Mouse (Mus musculus) cerebellum, postnatal 25 days (tissue): Measurements from ENCODE around the gene Gpld1.

Source experiments
- DNase-seq, 2 experiments: peaks; one replicate each; pipeline ENCODE4 v3.0.0; 2021; ENCODE audit warnings: mixed read lengths in 2 of 2

Gene Gpld1

DNA sequence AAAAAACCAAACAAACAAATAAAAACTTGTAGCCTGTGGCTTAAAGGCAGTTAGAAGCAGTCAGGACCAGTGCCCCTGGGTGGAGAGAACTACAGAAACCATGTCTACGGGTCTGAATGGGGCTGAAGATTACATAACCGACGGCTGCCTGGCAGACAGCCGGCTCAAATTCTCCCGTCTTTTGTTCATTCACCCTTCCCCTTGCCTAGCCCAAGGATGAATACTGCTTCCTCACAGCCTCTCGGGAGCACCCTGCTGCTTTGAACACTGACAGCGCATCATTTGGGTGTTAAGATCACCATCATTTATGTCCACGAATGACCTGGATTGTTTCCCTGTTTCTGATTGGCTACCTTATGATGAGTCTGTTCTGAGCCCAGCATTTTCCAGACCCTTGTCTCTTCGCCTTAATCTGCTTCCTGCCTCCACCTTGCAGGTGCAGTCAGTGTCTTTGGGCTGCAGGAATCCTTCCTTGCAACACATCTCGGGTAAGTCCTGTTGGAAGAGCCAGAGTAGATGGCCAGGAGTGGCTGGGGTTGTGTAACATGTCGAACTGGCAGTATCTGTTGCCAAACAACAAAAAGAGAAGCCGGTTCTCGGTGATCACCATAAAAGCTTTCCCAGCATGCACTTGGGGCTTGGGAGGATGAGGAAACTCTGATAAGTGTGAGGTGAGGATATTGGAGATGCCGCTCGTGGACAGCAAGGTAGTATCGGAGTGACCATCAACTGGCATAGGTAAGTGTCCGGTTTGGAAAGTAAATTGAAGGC, at the start of gene Gpld1:
Gene Gpld1, plus strand, starts transcription at position 641 of the 771 bp plus-strand sequence.
- peak; percentile 18 to 19 for DNase-seq

DNA sequence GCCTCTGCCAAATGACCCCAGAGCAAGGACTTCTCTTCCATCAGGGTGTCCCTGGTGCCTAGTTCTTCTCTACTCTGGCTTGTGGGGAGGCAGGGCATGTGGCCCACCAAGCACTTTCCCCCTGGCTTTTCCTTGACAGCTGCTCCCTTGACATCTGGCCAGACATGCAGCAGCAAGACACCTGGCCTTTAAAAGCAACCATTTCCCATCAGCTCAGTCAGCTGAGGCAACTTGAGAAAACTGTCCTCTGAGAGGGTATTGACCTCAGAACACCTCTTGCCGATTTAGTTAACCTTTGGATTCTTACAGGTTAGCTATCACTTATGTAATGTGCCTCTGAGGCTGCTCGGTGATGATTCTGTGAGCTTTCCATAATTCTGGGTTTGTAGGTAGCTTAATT, 49.1 kb upstream of the Gpld1 start:
- no peak for DNase-seq

DNA sequence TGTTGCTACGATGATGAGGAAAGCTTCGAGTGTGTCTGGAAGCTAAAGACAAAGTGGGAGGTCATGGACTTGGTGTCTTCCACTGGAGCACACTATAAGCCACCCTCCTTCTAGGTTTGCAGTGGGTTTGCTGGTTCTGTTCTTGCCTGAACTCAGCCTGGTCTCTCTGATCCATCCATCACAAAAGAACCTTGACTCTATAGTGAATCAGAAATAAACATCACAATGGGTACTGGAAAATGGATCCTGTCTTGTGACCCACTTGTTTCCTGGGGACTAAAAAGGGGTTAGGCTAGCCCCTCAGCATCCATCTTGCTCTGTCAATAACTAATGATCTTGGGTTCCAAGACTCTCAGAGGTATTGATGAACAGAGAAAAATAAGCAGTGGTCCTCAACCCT, 41.0 kb upstream of the Gpld1 start:
- no peak for DNase-seq

DNA sequence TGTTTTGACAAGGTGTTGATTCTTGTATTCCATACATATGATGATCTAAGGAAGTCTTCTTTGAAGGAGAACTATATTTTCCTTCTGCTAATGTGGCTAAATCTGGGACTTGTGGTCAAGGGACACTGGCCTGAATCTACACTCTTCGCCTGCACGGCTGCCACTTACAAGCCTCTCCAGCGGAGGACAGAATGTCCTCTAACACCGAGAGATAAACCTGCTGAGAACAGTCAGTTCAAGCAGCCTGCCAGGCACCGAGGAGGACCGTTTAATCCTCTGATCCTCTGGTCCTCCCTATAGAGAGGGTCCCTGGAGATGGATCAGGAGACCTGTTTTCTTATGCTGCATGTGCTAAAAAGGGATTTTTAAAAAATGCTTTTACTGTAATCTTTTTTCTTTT, 39.5 kb upstream of the Gpld1 start:
- no peak for DNase-seq

DNA sequence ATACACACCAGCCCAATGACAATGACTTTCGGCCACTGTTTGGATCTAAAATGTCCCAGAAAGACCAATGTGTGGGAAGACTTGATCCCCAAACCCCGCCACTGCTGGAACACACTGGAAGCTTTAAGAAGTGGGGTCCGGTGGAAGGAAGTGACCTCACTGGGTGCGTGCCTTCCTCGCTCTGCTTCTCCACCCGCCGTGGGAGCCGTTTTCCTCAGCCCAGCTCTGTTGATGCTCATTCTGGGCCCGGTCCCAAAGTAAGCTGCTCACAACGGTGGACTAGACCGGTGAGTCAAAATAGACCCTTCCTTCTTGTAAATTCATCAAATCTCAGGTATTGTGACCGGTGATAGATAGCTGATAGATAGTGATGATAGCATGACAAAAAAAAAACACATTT, 37.5 kb upstream of the Gpld1 start:
- DNase-seq, result no peak

DNA sequence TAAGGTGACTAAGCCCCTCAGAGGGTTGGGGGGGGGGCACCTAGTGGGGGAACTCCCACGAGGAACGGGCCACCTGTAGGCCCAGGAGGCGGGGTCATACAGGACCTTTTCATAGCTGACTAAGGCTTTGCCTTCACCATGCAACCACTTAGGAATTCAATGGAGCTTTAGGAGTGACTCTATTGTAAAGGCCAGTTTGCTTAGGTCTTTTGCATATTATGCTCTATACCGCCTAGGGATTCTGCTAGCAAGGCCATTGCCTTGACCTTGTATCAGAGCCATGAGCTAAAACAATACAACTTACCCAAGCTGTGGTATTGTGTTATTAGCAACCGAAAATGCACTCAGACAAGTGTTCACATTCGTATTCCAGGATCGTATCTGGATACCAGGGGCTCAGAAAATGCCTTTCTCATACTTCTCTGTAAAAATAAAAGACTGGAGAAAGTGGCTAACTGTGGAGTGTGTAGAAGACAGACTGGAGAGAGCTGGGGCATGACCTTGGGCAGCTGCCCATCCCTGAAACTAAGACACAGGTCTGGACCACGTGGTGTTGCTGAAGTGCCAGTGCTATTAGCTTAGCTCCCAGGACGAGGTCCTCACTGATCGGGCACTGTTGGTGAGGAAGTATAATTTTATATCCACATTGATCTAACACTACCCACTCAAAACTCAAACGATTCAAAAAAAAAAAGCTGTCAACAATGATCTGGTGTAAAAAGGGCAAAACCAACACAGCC, 36.0 kb upstream of the Gpld1 start:
- DNase-seq, result no peak

DNA sequence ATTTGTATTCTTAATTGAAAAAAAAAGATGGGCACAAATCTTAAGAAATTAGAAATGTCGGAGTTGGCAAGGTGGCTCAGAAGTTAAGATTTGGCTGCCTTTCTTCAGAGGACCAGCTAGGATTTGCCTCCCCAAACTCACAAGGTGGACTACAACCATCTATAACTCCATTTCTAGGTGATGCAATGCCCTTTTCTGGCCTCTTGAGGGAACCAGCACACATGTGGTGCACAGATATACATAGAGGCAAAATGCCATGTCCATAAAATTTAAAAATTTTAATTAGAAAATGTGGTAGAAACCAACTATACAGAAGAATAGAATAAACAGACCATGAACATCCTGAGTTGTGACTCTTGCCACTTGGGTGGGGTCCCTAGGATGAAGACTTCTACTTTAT, 33.8 kb upstream of the Gpld1 start:
- no peak for DNase-seq

DNA sequence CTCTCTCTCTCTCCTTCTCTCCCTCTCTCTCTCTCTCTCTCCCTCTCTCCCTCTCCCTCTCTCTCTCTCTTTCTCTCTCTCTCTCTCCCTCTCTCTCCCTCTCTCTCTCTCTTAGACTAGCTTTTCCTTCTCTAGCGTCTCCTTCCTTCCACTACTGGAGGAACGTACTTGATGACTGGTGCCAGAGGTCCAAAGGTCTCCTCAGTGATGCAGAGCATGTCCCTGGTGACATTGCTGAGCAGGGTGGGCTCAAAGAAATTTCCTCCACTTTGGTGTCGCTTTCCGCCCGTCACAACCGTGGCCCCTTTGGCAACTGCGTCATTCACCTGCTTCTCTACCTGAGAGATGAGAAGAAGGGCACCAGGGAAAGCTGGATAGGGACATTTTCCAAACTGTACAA, 29.4 kb upstream of the Gpld1 start:
- no peak for DNase-seq

DNA sequence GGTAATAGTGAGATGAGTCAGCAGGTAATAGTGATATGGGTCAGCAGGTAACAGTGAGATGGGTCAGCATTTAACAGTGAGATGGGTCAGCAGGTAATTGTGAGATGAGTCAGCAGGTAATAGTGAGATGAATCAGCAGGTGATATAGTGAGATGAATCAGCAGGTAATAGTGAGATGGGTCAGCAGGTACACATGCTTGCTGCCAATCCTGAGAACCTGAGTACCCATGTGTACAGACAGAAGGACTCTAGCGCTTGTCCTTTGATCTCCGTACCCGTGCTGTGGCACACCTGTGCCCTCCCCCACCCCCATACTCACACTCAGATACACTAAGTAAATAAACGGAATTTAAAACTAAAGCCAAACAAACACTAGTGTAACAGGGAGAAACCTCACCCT, 28.0 kb upstream of the Gpld1 start:
- no peak for DNase-seq

DNA sequence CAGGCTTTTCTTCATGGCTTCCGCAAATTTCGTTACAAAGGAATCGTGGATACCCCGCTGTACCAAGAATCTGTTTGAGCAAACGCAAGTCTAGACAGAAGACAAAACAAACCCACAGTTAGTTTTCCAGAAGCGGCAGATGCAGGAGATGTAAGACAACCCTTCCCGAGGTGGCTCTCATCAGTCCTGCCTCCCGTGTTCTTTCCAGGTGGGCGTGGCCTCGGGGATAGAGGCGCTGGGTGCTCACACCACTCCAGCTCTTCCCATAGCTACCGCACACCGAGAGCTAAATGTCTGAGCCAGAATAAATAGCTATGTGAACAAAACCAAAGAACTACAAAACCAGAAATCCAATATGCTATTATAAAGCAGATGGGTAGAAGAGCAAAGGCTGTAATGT, 27.1 kb upstream of the Gpld1 start:
- DNase-seq, result no peak

DNA sequence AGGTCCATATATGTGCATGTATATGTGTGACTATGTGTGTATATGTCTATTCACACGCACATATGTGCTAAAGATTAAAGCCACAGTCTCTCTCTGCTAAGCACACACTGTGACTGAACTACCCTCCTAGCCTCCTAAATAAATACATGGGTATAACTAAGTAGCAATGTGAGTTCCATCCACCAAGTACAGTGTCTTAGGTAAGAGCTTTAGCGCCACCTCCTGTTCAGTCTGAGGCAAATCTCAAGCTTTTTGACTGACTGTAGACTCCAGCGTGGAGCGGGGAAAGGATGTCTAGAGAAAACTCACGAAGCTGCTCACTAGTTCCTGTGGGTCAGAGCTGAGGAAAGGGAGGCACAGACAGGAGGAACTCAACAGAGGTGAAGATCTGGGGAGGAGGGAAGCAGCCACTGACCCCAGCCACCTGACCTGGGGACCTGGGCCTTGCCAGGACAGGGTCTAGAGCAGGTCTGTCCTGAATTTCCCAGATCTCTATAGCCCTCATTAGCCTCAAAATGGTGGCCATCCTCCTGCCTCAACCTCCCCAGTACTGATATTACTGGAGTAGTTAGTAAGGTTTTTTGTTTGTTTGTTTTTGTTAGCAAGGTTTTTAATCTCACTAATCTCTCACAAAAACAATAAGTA, 22.5 kb upstream of the Gpld1 start:
- DNase-seq, result peak; percentile 32 to 62

DNA sequence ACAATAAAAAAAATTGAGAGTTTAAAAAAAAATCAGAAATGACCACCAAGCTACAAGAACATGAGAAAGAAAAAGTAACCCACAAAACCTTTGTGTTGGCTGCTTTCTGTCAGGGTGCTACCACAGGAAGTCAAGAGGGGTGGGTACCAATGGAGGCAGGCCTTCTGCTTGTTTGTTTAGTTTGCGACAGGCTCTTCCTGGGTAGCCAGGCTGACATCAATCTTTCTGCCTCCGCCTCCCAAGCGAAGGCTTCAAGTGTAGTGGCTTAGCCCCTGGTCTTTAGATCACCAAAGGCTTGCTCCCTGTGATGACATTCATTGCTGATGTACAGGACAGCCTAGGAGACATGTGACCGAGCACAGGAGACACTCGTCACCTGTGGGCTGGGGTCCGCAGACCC, 21.7 kb upstream of the Gpld1 start:
- DNase-seq, result no peak

DNA sequence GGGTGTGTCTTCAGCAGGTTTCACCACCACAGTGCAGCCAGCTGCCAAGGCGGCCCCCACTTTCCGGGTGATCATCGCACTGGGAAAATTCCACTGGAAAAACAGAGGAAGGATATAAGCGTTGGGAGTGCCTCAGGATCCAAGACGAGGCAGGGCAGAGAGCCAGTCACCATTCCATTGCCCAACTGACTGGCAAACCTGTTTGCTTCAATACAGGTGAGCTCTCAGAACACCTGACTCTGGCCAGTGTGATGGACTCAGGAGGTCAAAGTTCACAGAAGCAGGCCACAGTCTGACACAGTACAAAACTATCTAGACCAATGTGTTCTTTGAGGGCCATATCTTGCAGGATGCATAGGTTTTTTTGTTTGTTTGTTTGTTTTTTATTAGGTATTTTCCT, 19.0 kb upstream of the Gpld1 start:
- DNase-seq, result no peak

DNA sequence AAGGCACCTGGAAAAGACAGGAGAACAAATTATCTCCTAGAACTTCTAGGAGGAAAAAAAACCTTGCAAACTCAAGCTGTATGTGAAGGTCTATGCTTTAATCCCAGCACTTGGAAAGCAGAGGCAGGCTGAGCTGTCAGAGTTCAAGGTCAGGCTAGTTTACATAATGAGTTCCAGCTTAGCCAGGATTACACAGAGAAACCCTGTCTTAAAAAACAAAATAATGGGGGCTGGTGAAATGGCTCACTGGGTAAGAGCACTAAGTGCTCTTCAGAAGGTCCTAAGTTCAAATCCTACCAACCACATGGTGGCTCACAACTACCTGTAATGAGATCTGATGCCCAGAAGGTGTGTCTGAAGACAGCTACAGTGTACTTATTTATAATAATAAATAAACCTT, 12.4 kb upstream of the Gpld1 start:
- no peak for DNase-seq

DNA sequence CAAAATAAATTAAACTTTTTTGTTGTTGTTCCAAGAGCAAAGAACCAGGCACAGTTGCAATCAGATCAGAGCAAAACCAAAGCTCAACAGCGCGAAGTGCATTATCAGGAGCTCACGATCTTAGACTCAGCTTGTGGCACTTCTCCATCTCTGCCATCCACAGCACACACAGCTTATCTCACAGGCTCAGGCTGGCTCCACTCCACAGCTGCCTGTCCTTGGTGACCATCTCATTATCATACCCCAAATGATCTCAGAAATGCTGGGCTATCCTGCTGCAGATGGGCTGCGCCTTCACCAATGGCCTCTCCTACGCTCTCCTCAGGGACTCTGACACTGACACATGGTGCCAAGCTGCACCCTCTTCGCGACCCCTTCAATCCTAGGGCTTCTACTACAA, 9.8 kb upstream of the Gpld1 start:
- no peak for DNase-seq

DNA sequence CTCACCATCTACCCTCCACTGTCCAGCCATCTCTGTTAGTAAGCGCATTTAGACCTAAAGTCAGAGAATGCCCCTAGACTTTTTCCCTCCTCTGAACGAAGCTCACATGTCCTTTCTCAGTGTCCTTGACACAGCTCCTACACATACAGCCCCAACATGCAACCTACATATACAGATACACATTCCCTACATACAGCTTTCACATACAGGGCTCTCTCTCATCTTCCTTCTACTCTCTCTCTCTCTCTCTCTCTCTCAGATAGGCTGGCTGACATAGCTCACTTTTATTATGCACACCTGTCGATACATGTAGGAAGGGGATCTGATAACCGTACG, 6.2 kb upstream of the Gpld1 start:
- no peak for DNase-seq

DNA sequence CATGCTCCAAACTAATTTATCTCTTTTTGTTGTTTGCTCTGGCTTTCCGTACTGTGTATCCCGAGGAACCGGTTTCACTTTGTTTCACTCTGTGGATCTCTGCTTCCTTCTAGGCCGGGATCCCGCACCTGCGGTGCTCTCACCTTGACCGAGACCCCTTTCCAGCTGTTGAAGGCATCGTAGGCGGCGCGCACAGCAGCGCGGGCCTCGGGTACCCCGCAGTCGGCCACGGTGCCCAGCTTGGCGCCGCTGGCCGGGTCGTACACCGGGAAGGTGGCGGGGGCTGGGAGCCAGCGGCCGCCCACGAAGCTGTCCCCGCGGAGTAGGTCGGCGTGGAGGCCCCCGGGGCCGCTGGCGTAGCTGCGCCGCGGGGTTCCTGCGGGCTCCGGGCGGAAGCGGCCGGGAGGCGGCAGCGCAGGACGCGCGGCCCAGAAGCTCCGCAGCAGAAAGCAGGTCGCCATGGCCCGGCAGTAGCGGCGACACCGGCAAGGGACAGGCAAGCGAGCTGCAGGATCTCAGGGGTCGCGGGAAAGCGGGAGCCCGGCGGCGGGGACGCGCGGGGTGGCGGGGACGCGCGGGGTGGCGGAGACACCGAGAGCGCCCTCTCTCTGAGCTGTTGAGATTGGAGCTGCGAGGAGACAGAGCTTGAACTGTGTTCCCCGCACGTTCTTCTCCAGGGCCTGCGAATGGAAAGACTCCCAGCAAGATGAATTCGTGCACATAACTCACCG, 5.7 kb upstream of the Gpld1 start, which contains the start of gene Aldh5a1:
Gene Aldh5a1, minus strand, starts transcription at position 554 of the 731 bp plus-strand sequence.
- DNase-seq, result peak; percentile 88 to 90

DNA sequence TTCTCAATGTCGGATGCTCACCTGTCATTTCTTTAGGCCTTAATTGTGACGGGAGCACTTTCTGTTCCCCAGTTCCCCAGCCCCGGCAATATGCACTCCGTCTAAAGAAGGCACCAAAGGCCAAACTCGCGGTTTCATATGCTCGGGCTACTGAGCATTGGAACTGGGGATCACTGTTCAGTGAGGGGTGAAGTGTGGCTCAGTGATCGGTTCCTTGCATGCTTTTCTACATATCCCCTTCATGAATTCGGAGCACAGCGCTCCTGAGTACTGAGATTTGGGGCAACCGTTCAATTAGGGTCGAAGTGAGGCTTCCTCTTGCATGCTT, 5.1 kb upstream of the Gpld1 start:
- no peak for DNase-seq

DNA sequence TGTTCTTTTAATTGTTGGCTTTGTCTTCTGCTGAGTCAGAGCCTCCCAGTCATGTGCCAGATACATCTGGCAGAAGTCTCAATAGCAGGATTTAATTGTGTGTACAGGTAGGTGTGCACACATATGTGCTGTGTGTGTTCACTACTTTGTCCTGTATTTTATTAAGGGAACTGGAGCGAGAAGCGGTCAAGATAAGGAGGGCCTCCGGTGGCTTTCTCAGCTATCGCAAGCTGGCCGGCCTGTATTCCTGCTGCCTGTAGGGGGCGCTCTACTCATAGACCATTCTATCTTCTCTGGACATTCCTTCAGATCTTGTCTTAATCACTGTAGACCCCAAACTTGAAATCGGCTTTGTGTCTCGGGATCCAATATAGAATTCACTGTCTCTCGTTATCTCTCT, 4.3 kb upstream of the Gpld1 start:
- peak; percentile 79 to 90 for DNase-seq

DNA sequence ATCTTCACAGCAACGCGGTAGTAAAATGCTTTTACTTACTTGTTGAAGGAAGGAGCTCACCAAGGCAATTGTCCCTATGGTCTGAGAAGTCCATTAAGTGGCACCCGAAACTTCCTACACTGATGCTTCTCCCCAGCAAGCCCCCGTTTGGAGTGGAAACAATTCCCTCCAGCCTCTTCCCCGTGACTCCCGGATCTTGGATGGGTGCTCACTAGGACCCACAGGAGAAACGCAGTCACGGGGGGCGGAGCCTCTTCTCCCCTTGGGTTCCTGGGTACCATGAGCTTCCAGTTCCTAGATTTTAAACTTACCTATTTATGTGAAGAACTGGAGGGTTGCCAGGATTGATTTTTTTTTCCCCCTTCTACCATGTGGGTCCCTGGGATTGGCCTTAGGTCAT, 3.5 kb upstream of the Gpld1 start:
- DNase-seq, result peak in 1 of 2 experiments; percentile 18

DNA sequence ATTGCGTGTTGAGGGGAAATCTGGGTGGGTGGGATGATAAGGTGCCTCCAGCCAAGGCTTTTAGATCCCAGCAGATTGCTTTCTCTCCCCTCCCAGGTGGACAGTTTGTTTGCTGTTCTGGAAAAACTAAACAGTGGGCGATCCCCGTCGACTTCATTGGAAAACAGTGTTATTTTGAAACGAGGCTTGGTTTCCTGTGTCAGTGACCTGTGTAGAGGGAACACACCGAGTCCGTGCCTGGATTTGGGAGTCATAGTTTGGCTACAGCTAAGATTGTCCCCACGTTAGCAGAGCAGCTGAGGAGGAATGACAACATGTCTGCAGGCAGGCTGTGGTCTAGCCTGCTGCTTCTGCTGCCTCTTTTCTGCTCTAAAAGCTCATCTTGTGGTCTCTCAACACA, 351 bp downstream of the Gpld1 start:
- DNase-seq, result no peak

DNA sequence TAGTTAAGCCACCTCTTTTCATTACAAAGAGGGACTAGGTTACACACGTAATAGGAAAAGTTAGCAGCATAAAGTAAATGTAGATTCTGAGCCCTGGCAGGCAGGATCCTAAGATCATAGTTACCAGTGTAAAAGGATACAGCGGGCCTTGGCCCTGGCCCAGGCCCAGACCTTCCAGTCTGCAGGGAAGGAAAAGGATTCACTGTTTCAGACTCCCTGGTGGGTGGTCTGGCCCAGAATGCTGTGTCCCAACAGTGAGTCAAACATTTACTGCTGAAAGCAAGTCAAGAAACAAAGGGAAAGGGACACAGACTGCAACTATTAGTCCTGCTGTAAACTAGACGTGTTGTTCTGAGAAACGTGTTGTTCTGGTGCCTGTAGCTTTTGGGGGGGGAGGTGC, 2.6 kb downstream of the Gpld1 start:
- peak; percentile 26 to 53 for DNase-seq

DNA sequence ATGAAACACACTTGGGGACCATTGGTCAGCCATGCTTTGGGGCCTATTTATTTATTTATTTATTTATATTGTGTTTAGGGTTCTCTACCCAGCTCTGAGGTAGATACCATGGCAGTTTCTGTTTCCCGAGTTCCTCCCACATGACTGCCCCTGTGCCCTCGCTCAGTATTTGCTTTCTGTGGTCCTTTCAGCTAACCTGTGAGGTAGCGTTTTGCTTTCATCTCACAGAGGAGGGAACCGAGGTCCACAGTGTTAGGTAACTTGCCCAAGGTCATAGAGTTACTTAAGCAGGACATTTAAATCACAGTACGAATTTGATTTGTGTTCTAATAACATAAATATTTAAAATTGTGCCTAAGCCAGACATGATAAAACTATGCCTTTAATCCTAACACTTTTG, 4.2 kb downstream of the Gpld1 start:
- DNase-seq, result no peak

DNA sequence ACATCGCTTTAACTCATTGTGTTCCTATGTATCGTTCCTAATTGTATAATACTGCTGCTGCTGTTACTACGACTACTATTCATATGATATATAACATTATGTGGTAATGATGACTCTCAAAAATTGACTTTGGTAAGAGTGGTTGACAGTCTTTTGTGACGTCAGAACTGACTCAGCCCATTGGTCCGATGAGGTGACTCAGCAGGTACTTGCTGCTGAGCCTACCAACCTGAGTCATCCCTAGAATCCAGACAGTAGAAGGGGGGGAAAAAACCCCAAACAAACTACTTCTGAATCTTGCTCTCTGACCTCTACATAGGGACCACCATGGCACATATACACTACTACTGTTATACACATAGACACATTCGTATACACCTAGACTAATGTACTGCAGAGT, 5.9 kb downstream of the Gpld1 start:
- no peak for DNase-seq
